ENCODE assay signal across 32 mouse cellular contexts in genomic region chr7:142514048-142514447, GRCm38 (mm10). TPM values are rescaled to one million over a fixed set of nuclear protein-coding genes. Genes with fewer than 3 reads are reported as not detected.
DNase-seq lines count a peak whose midpoint lies in the region; ATAC-seq and TF ChIP-seq lines count a peak whose summit lies in the region.
"Had no signal": no experiment of that assay in that cellular context is flagged by ENCODE, and none has a peak within 500 bp of the region (broad histone marks: within the 10 kb centered on the region; RNA-seq: fewer than 3 reads in every experiment).

No protein-coding gene starts in this region.

- WGBS in hindbrain, embryonic 10.5 days = 85% methylated on average over 4 of the region's 4 CpGs
- WGBS in hindbrain, postnatal 0 days = 85% methylated on average over 4 of the region's 4 CpGs
- 88% methylated on average over 4 of the region's 4 CpGs for WGBS in limb, embryonic 10.5 days

- intact Hi-C loops in gastrocnemius, adult 2 months (cut with DNase I) = no loop called here

- no peak overlapping the region for H3K9ac ChIP-seq in hindbrain, postnatal 0 days (replicated peaks; ENCODE audit: low read length)
- H3K9ac ChIP-seq: embryonic facial prominence, embryonic 12.5 days; forebrain, embryonic 12.5 days; heart, embryonic 15.5 days; hindbrain, embryonic 15.5 days; liver, embryonic 12.5 days had no signal

- no peak overlapping the region for H3K4me3 ChIP-seq in gastrocnemius, adult 2 months
- H3K4me3 ChIP-seq in hindbrain, embryonic 10.5 days = no peak overlapping the region
- no peak overlapping the region for H3K4me3 ChIP-seq in hindbrain, postnatal 0 days (ENCODE audit: low read length)
- H3K4me3 ChIP-seq in limb, embryonic 10.5 days = no peak overlapping the region
- H3K4me3 ChIP-seq: embryonic facial prominence, embryonic 12.5 days; erythroblast, embryonic 14.5 days; forebrain, embryonic 12.5 days; heart, adult 2 months; heart, embryonic 15.5 days; hindbrain, embryonic 15.5 days; liver, embryonic 12.5 days; megakaryocyte, embryonic 14.5 days had no signal

- no peaks in the 10 kb centered on the region for H3K36me3 ChIP-seq in hindbrain, embryonic 10.5 days
- H3K36me3 ChIP-seq in hindbrain, postnatal 0 days (ENCODE audit: insufficient read depth, low read length) = no peaks in the 10 kb centered on the region
- no peaks in the 10 kb centered on the region for H3K36me3 ChIP-seq in limb, embryonic 10.5 days
- H3K36me3 ChIP-seq: embryonic facial prominence, embryonic 12.5 days; forebrain, embryonic 12.5 days; G1E; heart, embryonic 15.5 days; hindbrain, embryonic 15.5 days; liver, embryonic 12.5 days had no signal

- H3K9me3 ChIP-seq in hindbrain, embryonic 10.5 days = no peaks in the 10 kb centered on the region
- H3K9me3 ChIP-seq in hindbrain, postnatal 0 days (ENCODE audit: low read length) = no peaks in the 10 kb centered on the region
- no peaks in the 10 kb centered on the region for H3K9me3 ChIP-seq in limb, embryonic 10.5 days (replicated peaks)
- H3K9me3 ChIP-seq: embryonic facial prominence, embryonic 12.5 days; forebrain, embryonic 12.5 days; G1E; heart, embryonic 15.5 days; hindbrain, embryonic 15.5 days; liver, embryonic 12.5 days; megakaryocyte, embryonic 14.5 days had no signal

- peak overlapping the region; percentile 55 for H3K27ac ChIP-seq in gastrocnemius, adult 2 months
- H3K27ac ChIP-seq in hindbrain, embryonic 10.5 days = peak overlapping the region; percentile 69
- H3K27ac ChIP-seq in hindbrain, postnatal 0 days = no peak overlapping the region
- H3K27ac ChIP-seq in limb, embryonic 10.5 days = peak overlapping the region; percentile 89
- H3K27ac ChIP-seq: forebrain, embryonic 12.5 days; heart, adult 2 months; hindbrain, embryonic 15.5 days; kidney, postnatal 0 days; liver, embryonic 12.5 days had no signal

- no peak overlapping the region for H3K4me2 ChIP-seq in hindbrain, postnatal 0 days (ENCODE audit: low read depth, low read length)
- H3K4me2 ChIP-seq: embryonic facial prominence, embryonic 12.5 days; forebrain, embryonic 12.5 days; heart, embryonic 15.5 days; hindbrain, embryonic 15.5 days; liver, embryonic 12.5 days had no signal

- ATAC-seq in hindbrain, postnatal 0 days = no peak
- ATAC-seq: liver, embryonic 12.5 days; lung, postnatal 0 days had no signal

- peaks cover 35% of the 10 kb centered on the region for H3K4me1 ChIP-seq in hindbrain, embryonic 10.5 days (replicated peaks)
- no peaks in the 10 kb centered on the region for H3K4me1 ChIP-seq in hindbrain, postnatal 0 days (ENCODE audit: insufficient read depth, low read length)
- peaks cover 51% of the 10 kb centered on the region for H3K4me1 ChIP-seq in limb, embryonic 10.5 days
- H3K4me1 ChIP-seq: megakaryocyte, embryonic 14.5 days had no signal

- no peak for TF ChIP-seq CTCF in gastrocnemius, adult 2 months (IDR thresholded peaks at IDR 0.05)
- TF ChIP-seq CTCF in hindbrain, postnatal 0 days (IDR thresholded peaks at IDR 0.05; ENCODE audit: low read depth) = no peak

- DNase-seq in gastrocnemius, adult 2 months = peak; percentile 39
- DNase-seq in gastrocnemius, postnatal 4 days (ENCODE audit: low spot score in 2 of 2) = no peak
- DNase-seq in hindbrain, embryonic 10.5 days (ENCODE audit: low spot score) = no peak
- DNase-seq in hindbrain, postnatal 0 days (ENCODE audit: low spot score) = no peak
- no peak for DNase-seq in limb, embryonic 10.5 days (ENCODE audit: low spot score)
- DNase-seq in adrenal gland, postnatal 25 days = no peak
- DNase-seq in thymus, postnatal 36 days = no peak
- DNase-seq: adrenal gland, postnatal 10 days; cerebellum, adult 11 months; cerebellum, adult 9-10 months; cerebellum, postnatal 36 days; gastrocnemius, postnatal 14 days; heart, adult 2 months; kidney, adult 2 months; kidney, postnatal 4 days; left cerebral cortex, postnatal 4 days; lung, adult 18-20 months; lung, postnatal 4 days; midbrain, embryonic 14.5 days; spleen, adult 18-20 months; thymus, postnatal 14 days had no signal

- 0 out of 2 replicates have a peak, but pooled peaks cover 6% of the 10 kb centered on the region for H3K27me3 ChIP-seq in hindbrain, embryonic 10.5 days (ENCODE audit: insufficient read depth, poor library complexity, severe bottlenecking)
- no peaks in the 10 kb centered on the region for H3K27me3 ChIP-seq in hindbrain, postnatal 0 days (ENCODE audit: insufficient read depth, low read length)
- H3K27me3 ChIP-seq in limb, embryonic 10.5 days (ENCODE audit: low read depth, poor library complexity, severe bottlenecking) = no peaks in the 10 kb centered on the region
- H3K27me3 ChIP-seq: embryonic facial prominence, embryonic 12.5 days; forebrain, embryonic 12.5 days; heart, embryonic 15.5 days; hindbrain, embryonic 15.5 days had no signal

RNA-seq across cellular contexts. Expression of gene Tnnt3, which starts 15.4 kb away (rescaled TPM):
- over 10,000 TPM; 28,899 to 38,022 TPM for total RNA-seq in gastrocnemius, adult 2 months (2021)
- total RNA-seq in gastrocnemius, postnatal 4 days (2021) = over 10,000 TPM in 1 of 2 experiments, 1,000 to 10,000 TPM in 1; 9,881 to 10,830 TPM
- 1.1 and 3.0 TPM in 2 replicates for polyA plus RNA-seq in hindbrain, embryonic 10.5 days (2016; fragmentation: Nextera tagmentation; extraction: Ambion mirVana)
- 1.3 and 4.7 TPM in 2 replicates for total RNA-seq in hindbrain, postnatal 0 days (2014; rRNA removed)
- 3.1 and 3.9 TPM in 2 replicates for polyA plus RNA-seq in hindbrain, postnatal 0 days (2015; fragmentation: Nextera tagmentation; extraction: Ambion mirVana)
- 1.6 and 1.7 TPM in 2 replicates for polyA plus RNA-seq in limb, embryonic 10.5 days (2016; fragmentation: Nextera tagmentation; extraction: Ambion mirVana)
- not detected in 2 replicates for total RNA-seq in adrenal gland, postnatal 25 days (2021)
- total RNA-seq: G1E; layer of hippocampus, postnatal 25 days had no signal
- polyA plus RNA-seq: erythroblast, embryonic 14.5 days; G1E; liver, embryonic 12.5 days had no signal

RNA-seq across cellular contexts. Expression of gene Mrpl23, which starts 18.4 kb away (rescaled TPM):
- 1 to 10 TPM in 1 of 2 experiments, under 1 TPM in 1; 0.89 to 1.4 TPM for total RNA-seq in gastrocnemius, adult 2 months (2021)
- 1 to 10 TPM; 6.3 to 9.4 TPM for total RNA-seq in gastrocnemius, postnatal 4 days (2021)
- 17.7 and 19.7 TPM in 2 replicates for polyA plus RNA-seq in hindbrain, embryonic 10.5 days (2016; fragmentation: Nextera tagmentation; extraction: Ambion mirVana)
- 64.0 and 69.3 TPM in 2 replicates for total RNA-seq in hindbrain, postnatal 0 days (2014; rRNA removed)
- 17.4 and 25.5 TPM in 2 replicates for polyA plus RNA-seq in hindbrain, postnatal 0 days (2015; fragmentation: Nextera tagmentation; extraction: Ambion mirVana)
- polyA plus RNA-seq in limb, embryonic 10.5 days (2016; fragmentation: Nextera tagmentation; extraction: Ambion mirVana) = 25.9 and 33.7 TPM in 2 replicates
- total RNA-seq in adrenal gland, postnatal 25 days (2021) = 4.5 and 13.8 TPM in 2 replicates

RNA-seq across cellular contexts. Expression of gene Lsp1, which starts 53.4 kb away (rescaled TPM):
- total RNA-seq in gastrocnemius, adult 2 months (2021) = 10 to 100 TPM; 25.8 to 47.3 TPM
- total RNA-seq in gastrocnemius, postnatal 4 days (2021) = 10 to 100 TPM; 26.3 to 28.7 TPM
- polyA plus RNA-seq in hindbrain, embryonic 10.5 days (2016; fragmentation: Nextera tagmentation; extraction: Ambion mirVana) = 17.9 and 19.4 TPM in 2 replicates
- 4.6 and 16.6 TPM in 2 replicates for total RNA-seq in hindbrain, postnatal 0 days (2014; rRNA removed)
- 6.6 and 7.2 TPM in 2 replicates for polyA plus RNA-seq in hindbrain, postnatal 0 days (2015; fragmentation: Nextera tagmentation; extraction: Ambion mirVana)
- polyA plus RNA-seq in limb, embryonic 10.5 days (2016; fragmentation: Nextera tagmentation; extraction: Ambion mirVana) = 28.7 and 31.1 TPM in 2 replicates
- 12.6 and 14.4 TPM in 2 replicates for total RNA-seq in adrenal gland, postnatal 25 days (2021)

Comparison
In these comparisons a context has a peak if more than half of its experiments do, and no peak if none do; other contexts are left out.
1. RNA of gene Tnnt3, which starts 15.4 kb away (total RNA-seq): 28,899 to 38,022 TPM in gastrocnemius, adult 2 months and 9,881 to 10,830 TPM in gastrocnemius, postnatal 4 days; 1.3 to 4.7 TPM in hindbrain, postnatal 0 days and not detected in adrenal gland, postnatal 25 days; every median in the first group is over 1,000 times any median in the second.